Mouse (Mus musculus) effector memory CD4-positive, alpha-beta T cell, adult 7 months (primary cell): ENCODE measurements around the gene Smim1. TPM values are rescaled to one million over a fixed set of nuclear protein-coding genes. Genes with fewer than 3 reads are reported as not detected.

Source experiments
- polyA plus RNA-seq: library from polyadenylated mRNA; unstranded; fragments of 100-300 nt; shearing (Covaris generic); gene quantifications from one replicate; pipeline ENCODE4 v1.2.1, GENCODE M21; 2017

Smim1 gene
- polyA plus RNA-seq, result 0.76 TPM

DNA sequence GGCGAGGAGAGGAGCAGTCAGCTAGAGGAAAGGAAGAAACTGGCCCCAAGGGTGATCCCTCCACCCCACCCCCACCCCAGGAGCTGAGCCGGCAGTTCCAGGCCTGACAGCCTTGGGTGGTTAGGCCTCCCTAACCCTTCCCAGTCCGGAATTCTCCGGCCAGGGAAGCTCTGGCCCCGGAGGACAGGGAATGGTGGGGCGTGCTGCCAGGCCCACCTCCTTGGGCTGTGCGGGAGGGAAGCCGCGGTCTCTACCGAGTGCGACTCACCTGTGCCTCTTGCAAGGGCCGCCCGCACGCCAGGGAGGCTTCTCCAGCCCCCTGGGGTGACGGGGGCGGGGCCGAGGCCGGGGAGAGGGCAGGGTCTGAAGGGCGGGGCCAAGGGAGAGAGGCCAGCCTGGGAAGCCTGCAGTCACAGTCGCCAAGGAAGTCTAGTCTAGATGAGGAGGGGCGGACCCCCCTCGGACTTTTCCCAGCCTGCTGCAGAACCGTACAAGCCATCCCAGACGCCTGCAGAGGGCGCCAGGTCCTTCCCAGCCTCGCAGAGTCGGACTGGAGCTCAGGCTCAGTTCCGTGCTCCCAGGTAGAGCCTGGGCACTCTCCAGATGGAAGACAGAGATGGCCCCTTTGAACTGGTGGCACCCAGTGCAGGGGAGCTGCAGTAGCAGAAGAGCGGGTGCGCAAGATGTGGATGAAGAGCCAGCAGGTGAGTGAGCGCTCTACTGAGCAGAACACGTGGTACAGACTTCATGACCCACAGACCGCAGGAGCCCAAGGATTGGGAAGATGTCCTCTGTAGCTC is at the start of gene Smim1:
TSS of gene Smim1 (minus strand) at position 590 of the 800 bp plus-strand sequence.

DNA sequence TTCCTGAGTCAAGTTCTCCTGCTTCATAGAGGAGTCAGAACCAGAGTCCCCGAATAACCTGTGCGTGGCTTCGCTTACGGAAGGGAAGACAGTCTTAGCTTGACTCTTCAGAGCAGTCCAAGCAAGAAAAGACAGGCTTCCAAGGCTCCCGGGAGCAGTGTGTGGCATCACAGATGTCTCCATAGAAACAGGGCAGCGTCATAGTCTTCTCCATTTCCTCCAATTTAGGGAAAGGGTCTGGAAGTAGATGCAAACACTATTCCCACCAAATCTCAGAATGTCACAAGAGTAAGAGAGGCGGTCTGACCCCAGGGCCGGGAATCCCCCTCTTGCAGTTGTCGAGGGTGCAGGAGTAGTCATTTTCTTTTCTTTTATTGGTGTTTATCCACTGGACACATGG is 16.5 kb upstream of the Smim1 start, which contains the start of gene Ccdc27:
TSS of gene Ccdc27 (minus strand) at position 101 of the 400 bp plus-strand sequence.

DNA sequence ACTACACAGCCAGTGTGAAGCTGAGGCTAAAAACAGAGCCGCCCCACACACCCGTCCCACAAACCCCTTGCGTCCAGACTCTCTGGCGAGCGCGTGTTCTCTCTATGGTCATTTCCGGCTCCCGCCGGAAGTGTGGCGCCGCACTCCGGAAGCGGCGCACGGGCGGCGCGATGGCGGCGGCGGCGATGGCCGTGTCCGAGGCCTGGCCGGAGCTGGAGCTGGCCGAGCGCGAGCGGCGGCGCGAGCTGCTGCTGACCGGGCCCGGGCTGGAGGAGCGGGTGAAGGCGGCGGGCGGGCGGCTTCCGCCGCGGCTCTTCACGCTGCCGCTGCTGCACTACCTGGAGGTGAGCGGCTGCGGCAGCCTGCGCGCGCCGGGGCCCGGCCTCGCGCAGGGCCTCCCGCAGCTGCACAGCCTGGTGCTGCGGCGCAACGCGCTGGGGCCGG is 14.4 kb downstream of the Smim1 start, which contains the start of gene Lrrc47:
TSS of gene Lrrc47 (plus strand) at position 86 of the 444 bp plus-strand sequence.

DNA sequence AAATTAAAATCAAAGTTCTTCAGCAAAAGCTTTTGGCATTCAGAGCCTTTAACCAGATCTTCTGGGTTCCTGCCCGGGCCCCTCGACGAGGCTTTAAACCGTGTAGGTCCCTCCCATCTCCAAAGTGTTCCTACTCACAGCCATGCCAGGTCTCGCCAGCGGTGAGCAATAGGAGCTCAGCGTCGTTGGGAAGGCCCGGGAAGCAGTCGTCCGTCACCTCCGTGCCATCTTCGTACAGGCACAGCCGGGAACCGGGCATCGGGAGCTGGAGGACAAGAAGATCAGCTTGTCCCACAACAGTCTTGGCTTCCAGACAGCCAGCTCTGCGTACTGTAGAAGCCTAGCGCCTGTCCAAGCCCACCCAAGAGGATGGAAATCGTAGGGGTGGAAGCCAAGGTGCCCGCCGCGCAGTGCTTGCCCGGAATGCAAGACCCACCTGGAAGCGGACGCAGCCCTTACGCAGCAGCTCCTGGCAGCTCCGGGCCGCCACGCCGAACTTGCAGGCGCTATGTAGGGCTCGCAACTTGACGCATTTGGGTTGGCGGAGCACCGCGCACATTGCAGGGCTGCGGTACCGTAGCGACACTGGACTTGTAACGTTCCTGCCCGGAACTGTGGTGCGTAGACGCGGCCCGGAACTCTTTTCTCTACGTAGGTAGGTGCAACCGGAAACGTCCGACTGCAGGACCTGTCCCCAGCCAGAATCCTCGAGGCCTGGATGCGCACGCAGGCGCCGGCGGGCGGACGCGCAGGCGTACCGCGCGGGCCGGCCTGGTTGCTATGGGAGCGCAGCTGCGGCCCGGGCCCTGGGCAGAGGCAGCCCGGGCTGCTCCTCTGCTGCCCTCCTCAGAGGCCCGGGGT is 51.4 kb downstream of the Smim1 start, which contains the start of the genes Dffb and Cep104:
TSS of gene Dffb (minus strand) at position 696 of the 861 bp plus-strand sequence.
TSS of gene Cep104 (plus strand) at position 764 of the 861 bp plus-strand sequence.

Other genes with a start within 250 kb of the Smim1 start
- 35.3 TPM for gene A430005L14Rik, start 69.0 kb downstream of the Smim1 start, polyA plus RNA-seq
- 16.0 TPM for gene Dffb, start 51.1 kb downstream of the Smim1 start, polyA plus RNA-seq
- gene Cep104, start 51.0 kb downstream of the Smim1 start, polyA plus RNA-seq, result 10.8 TPM
- 46.7 TPM for gene Lrrc47, start 14.5 kb downstream of the Smim1 start, polyA plus RNA-seq
- gene Ccdc27, start 16.4 kb upstream of the Smim1 start, polyA plus RNA-seq, result not detected
- gene Trp73, start 114.0 kb upstream of the Smim1 start, polyA plus RNA-seq, result 0.56 TPM
- gene Wrap73, start 116.1 kb upstream of the Smim1 start, polyA plus RNA-seq, result 22.3 TPM
- 387 TPM for gene Tprgl, start 134.4 kb upstream of the Smim1 start, polyA plus RNA-seq
- gene Megf6, start 144.5 kb upstream of the Smim1 start, polyA plus RNA-seq, result 0.48 TPM